Mouse (Mus musculus) heart, postnatal 0 days (tissue): ENCODE measurements at regions not wholly inside any gene's neighbourhood (a gene's known extent, or its start where the extent isn't known, plus 50 kb on each side); places are given as distances from the start of the nearest gene placed in this dataset.

Experiments used
- CTCF ChIP-seq: IDR thresholded peaks from 2 replicates; pipeline ENCODE4 v1.5.1; 2016; ENCODE audit warnings: antibody characterized with exemption, control low read depth, low read depth
- EP300 ChIP-seq: IDR thresholded peaks from 2 replicates; pipeline ENCODE4 v1.6.1; 2016; ENCODE audit warnings: antibody characterized with exemption, low read depth

DNA sequence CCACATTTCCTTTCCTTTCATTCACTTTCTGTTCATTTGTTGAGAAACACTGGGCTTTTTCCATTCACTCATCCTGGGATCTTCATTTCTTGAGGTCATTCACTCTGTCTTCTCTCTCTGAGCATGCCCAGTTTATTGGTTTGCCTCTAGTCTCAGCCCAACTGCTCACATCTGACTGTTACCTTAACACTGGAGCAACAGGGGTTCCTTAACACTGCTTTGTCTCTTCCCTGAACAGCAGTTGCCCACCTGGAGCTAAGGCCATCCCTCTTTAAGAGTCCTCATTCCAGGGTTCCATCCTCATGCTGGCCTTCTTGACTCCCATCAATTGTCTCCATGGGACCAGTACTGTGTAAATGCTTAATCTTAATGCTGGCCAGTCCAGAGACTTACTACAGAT, 342.5 kb upstream of the Ghitm start:
- TF ChIP-seq EP300 (no peak), CTCF (no peak)
